Mouse (Mus musculus) lung, postnatal 0 days (tissue): ENCODE measurements around the gene Zbtb9.

Experiments
- CTCF ChIP-seq: IDR thresholded peaks from 2 replicates; pipeline ENCODE4 v1.5.1; 2016; ENCODE audit warnings: antibody characterized with exemption, mild to moderate bottlenecking
- EP300 ChIP-seq: IDR thresholded peaks from 2 replicates; pipeline ENCODE4 v1.6.1; 2016; ENCODE audit warnings: antibody characterized with exemption, mild to moderate bottlenecking, control low read depth

GRCm38 (mm10) chr17:26953201-26953600 lies 19.8 kb upstream of the Zbtb9 start:
- no peak for TF ChIP-seq CTCF
- TF ChIP-seq EP300, result no peak
